16 mouse cellular contexts compared by ENCODE assay signal in the genomic region with DNA sequence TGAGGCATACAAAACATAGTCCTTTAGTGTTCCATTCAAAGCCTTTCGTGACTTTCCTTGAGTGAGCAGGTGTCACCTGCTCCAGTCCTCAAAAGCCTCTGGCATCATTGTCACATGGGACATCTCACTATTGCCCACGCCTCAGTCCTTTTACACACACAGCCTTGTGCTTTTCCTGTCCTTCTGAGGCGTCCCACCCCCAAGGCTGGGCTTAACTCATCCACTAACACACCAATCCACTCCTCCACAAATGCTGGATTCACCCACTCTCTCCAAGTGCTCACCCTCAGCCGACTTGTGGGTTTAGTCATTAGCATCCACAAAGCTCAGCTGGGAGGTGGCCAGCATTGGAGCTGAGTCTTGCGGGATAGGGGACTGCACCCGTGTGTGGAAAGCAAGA. TPM values are rescaled to one million over a fixed set of nuclear protein-coding genes. Genes with fewer than 3 reads are reported as not detected.
DNase-seq lines count a peak whose midpoint lies in the region; ATAC-seq and TF ChIP-seq lines count a peak whose summit lies in the region.
"Had no signal": no experiment of that assay in that cellular context is flagged by ENCODE, and none has a peak within 500 bp of the region (broad histone marks: within the 10 kb centered on the region; RNA-seq: fewer than 3 reads in every experiment).

No protein-coding gene starts in this region.

- DNase-seq in forebrain, embryonic 11.5 days (ENCODE audit: low spot score): no peak
- DNase-seq in heart, postnatal 4 days: peak; percentile 23
- no peak for DNase-seq in heart, adult 2 months
- no peak for DNase-seq in limb, embryonic 10.5 days (ENCODE audit: low spot score)
- peak; percentile 35 to 49 for DNase-seq in right cerebral cortex, postnatal 10 days (ENCODE audit: low spot score in 2 of 2)
- DNase-seq in kidney, postnatal 14 days: no peak
- DNase-seq: adrenal gland, postnatal 14 days; cerebellum, adult 9-10 months; embryo, embryonic 11 days; lung, postnatal 14 days; thymus, postnatal 25 days had no signal

- H3K4me1 ChIP-seq in forebrain, embryonic 16.5 days (replicated peaks; ENCODE audit: control insufficient read depth, insufficient read depth, low read length): 0 out of 2 replicates have a peak, but pooled peaks cover 3% of the 10 kb centered on the region
- H3K4me1 ChIP-seq in forebrain, embryonic 11.5 days (replicated peaks; ENCODE audit: control insufficient read depth, insufficient read depth, low read length): no peaks in the 10 kb centered on the region
- peaks cover 6% of the 10 kb centered on the region for H3K4me1 ChIP-seq in heart, adult 2 months (ENCODE audit: control insufficient read depth, insufficient read depth, low read length)
- H3K4me1 ChIP-seq in limb, embryonic 13.5 days: peaks cover 14% of the 10 kb centered on the region
- H3K4me1 ChIP-seq in limb, embryonic 10.5 days: peaks cover 11% of the 10 kb centered on the region
- H3K4me1 ChIP-seq: intestine, embryonic 15.5 days had no signal

- no peak overlapping the region for H3K4me2 ChIP-seq in forebrain, embryonic 16.5 days (ENCODE audit: low read length)
- no peak overlapping the region for H3K4me2 ChIP-seq in forebrain, embryonic 11.5 days (ENCODE audit: low read depth, low read length, severe bottlenecking)
- H3K4me2 ChIP-seq in limb, embryonic 13.5 days (replicated peaks): no peak overlapping the region
- H3K4me2 ChIP-seq: intestine, embryonic 15.5 days; midbrain, embryonic 11.5 days had no signal

- no peak for TF ChIP-seq EP300 in heart, adult 2 months (IDR thresholded peaks at IDR 0.05; ENCODE audit: insufficient read depth, low read depth, low read length)

- TF ChIP-seq CTCF in heart, adult 2 months (IDR thresholded peaks at IDR 0.05): no peak

- H3K9ac ChIP-seq in forebrain, embryonic 16.5 days (replicated peaks; ENCODE audit: low read depth, low read length): no peak overlapping the region
- H3K9ac ChIP-seq in forebrain, embryonic 11.5 days (ENCODE audit: low read length): no peak overlapping the region
- no peak overlapping the region for H3K9ac ChIP-seq in heart, adult 2 months (ENCODE audit: low read depth, low read length)
- H3K9ac ChIP-seq in limb, embryonic 13.5 days: no peak overlapping the region
- H3K9ac ChIP-seq: intestine, embryonic 15.5 days had no signal

- peaks cover 8% of the 10 kb centered on the region for H3K27me3 ChIP-seq in forebrain, embryonic 16.5 days (replicated peaks; ENCODE audit: control insufficient read depth, insufficient read depth, low read length)
- peaks cover 11% of the 10 kb centered on the region for H3K27me3 ChIP-seq in forebrain, embryonic 11.5 days (ENCODE audit: control insufficient read depth, insufficient read depth, low read length)
- no peaks in the 10 kb centered on the region for H3K27me3 ChIP-seq in heart, adult 2 months (ENCODE audit: control insufficient read depth, insufficient read depth, low read length)
- H3K27me3 ChIP-seq in limb, embryonic 13.5 days: peaks cover 20% of the 10 kb centered on the region
- H3K27me3 ChIP-seq in limb, embryonic 10.5 days (ENCODE audit: low read depth, poor library complexity, severe bottlenecking): peaks cover 35% of the 10 kb centered on the region

- no peak overlapping the region for H3K4me3 ChIP-seq in forebrain, embryonic 16.5 days (replicated peaks; ENCODE audit: low read length)
- no peak overlapping the region for H3K4me3 ChIP-seq in forebrain, embryonic 11.5 days (ENCODE audit: low read depth, low read length)
- no peak overlapping the region for H3K4me3 ChIP-seq in heart, adult 2 months
- no peak overlapping the region for H3K4me3 ChIP-seq in limb, embryonic 13.5 days
- no peak overlapping the region for H3K4me3 ChIP-seq in limb, embryonic 10.5 days
- H3K4me3 ChIP-seq: intestine, embryonic 15.5 days had no signal

- no peaks in the 10 kb centered on the region for H3K9me3 ChIP-seq in forebrain, embryonic 16.5 days (ENCODE audit: control insufficient read depth, low read length)
- H3K9me3 ChIP-seq in forebrain, embryonic 11.5 days (ENCODE audit: control insufficient read depth, low read length): no peaks in the 10 kb centered on the region
- no peaks in the 10 kb centered on the region for H3K9me3 ChIP-seq in limb, embryonic 13.5 days
- no peaks in the 10 kb centered on the region for H3K9me3 ChIP-seq in limb, embryonic 10.5 days (replicated peaks)
- H3K9me3 ChIP-seq: intestine, embryonic 15.5 days had no signal

- no peak for TF ChIP-seq POLR2A in heart, adult 2 months (IDR thresholded peaks at IDR 0.05; ENCODE audit: insufficient read depth, low read depth, low read length)

- intact Hi-C loops in heart, adult 2 months (cut with DNase I): no loop called here

- 0 out of 2 replicates have a peak, but pooled peaks have one; percentile 15 for ATAC-seq in forebrain, embryonic 16.5 days
- no peak for ATAC-seq in forebrain, embryonic 11.5 days (replicated peaks; ENCODE audit: low FRiP score)
- ATAC-seq in limb, embryonic 13.5 days (ENCODE audit: low FRiP score, low read depth): 0 out of 2 replicates have a peak, but pooled peaks have one; percentile 5
- ATAC-seq: forebrain, embryonic 14.5 days had no signal

- no peaks in the 10 kb centered on the region for H3K36me3 ChIP-seq in forebrain, embryonic 16.5 days (ENCODE audit: control insufficient read depth, insufficient read depth)
- H3K36me3 ChIP-seq in forebrain, embryonic 11.5 days (ENCODE audit: control insufficient read depth, insufficient read depth, low read length): no peaks in the 10 kb centered on the region
- no peaks in the 10 kb centered on the region for H3K36me3 ChIP-seq in heart, adult 2 months (ENCODE audit: control insufficient read depth, insufficient read depth, low read length)
- H3K36me3 ChIP-seq in limb, embryonic 13.5 days: no peaks in the 10 kb centered on the region
- no peaks in the 10 kb centered on the region for H3K36me3 ChIP-seq in limb, embryonic 10.5 days
- H3K36me3 ChIP-seq: intestine, embryonic 15.5 days had no signal

- no peaks in the 10 kb centered on the region for H3K79me2 ChIP-seq in heart, adult 2 months (replicated peaks; ENCODE audit: control insufficient read depth, insufficient read depth, low read length)

- WGBS in forebrain, embryonic 16.5 days: 48% methylated on average over 6 of the region's 6 CpGs
- 63% methylated on average over 6 of the region's 6 CpGs for WGBS in forebrain, embryonic 11.5 days
- 49% methylated on average over 6 of the region's 6 CpGs for WGBS in heart, adult 2 months
- 66% methylated on average over 6 of the region's 6 CpGs for WGBS in limb, embryonic 13.5 days
- 73% methylated on average over 6 of the region's 6 CpGs for WGBS in limb, embryonic 10.5 days

- no peak overlapping the region for H3K27ac ChIP-seq in forebrain, embryonic 16.5 days (ENCODE audit: low read length)
- H3K27ac ChIP-seq in forebrain, embryonic 11.5 days (ENCODE audit: low read depth, low read length): no peak overlapping the region
- no peak overlapping the region for H3K27ac ChIP-seq in heart, adult 2 months
- H3K27ac ChIP-seq in limb, embryonic 13.5 days: no peak overlapping the region
- no peak overlapping the region for H3K27ac ChIP-seq in limb, embryonic 10.5 days
- H3K27ac ChIP-seq: intestine, embryonic 15.5 days had no signal

RNA-seq across cellular contexts. Expression of gene P2ry2, which starts 4.8 kb away (rescaled TPM):
- polyA plus RNA-seq in forebrain, embryonic 16.5 days (2015; fragmentation: Nextera tagmentation; extraction: Ambion mirVana): not detected in 2 replicates
- 0.23 and 0.29 TPM in 2 replicates for polyA plus RNA-seq in forebrain, embryonic 11.5 days (2014; fragmentation: Nextera tagmentation; extraction: Ambion mirVana)
- 10 to 100 TPM; 10.6 to 12.2 TPM for total RNA-seq in heart, postnatal 4 days (2021)
- 10 to 100 TPM; 22.3 to 32.6 TPM for total RNA-seq in heart, adult 2 months (2021)
- 40.4 and 46.8 TPM in 2 replicates for polyA plus RNA-seq in heart, adult 2 months (2012; rRNA removed)
- polyA plus RNA-seq in limb, embryonic 13.5 days (2015; fragmentation: Nextera tagmentation; extraction: Ambion mirVana): 1.3 and 1.4 TPM in 2 replicates
- 0.49 and 0.51 TPM in 2 replicates for polyA plus RNA-seq in limb, embryonic 10.5 days (2016; fragmentation: Nextera tagmentation; extraction: Ambion mirVana)
- polyA plus RNA-seq: midbrain, embryonic 11.5 days had no signal

RNA-seq across cellular contexts. Expression of gene P2ry6, which starts 43.0 kb away (rescaled TPM):
- 2.6 and 2.9 TPM in 2 replicates for polyA plus RNA-seq in forebrain, embryonic 16.5 days (2015; fragmentation: Nextera tagmentation; extraction: Ambion mirVana)
- 1.9 and 3.3 TPM in 2 replicates for polyA plus RNA-seq in forebrain, embryonic 11.5 days (2014; fragmentation: Nextera tagmentation; extraction: Ambion mirVana)
- total RNA-seq in heart, postnatal 4 days (2021): 1 to 10 TPM; 2.5 to 2.6 TPM
- total RNA-seq in heart, adult 2 months (2021): 1 to 10 TPM; 3.6 to 4.2 TPM
- polyA plus RNA-seq in heart, adult 2 months (2012; rRNA removed): 9.6 and 11.1 TPM in 2 replicates
- polyA plus RNA-seq in limb, embryonic 13.5 days (2015; fragmentation: Nextera tagmentation; extraction: Ambion mirVana): 4.7 and 5.6 TPM in 2 replicates
- polyA plus RNA-seq in limb, embryonic 10.5 days (2016; fragmentation: Nextera tagmentation; extraction: Ambion mirVana): 1.1 and 1.6 TPM in 2 replicates

Comparison
In these comparisons a context has a peak if more than half of its experiments do, and no peak if none do; other contexts are left out.
1. DNase-seq: peak in heart, postnatal 4 days (single experiment) and right cerebral cortex, postnatal 10 days (2 of 2); none in forebrain, embryonic 11.5 days (single experiment), heart, adult 2 months (0 of 2), limb, embryonic 10.5 days (single experiment) and kidney, postnatal 14 days (single experiment).
2. RNA of gene P2ry2, which starts 4.8 kb away (polyA plus RNA-seq): 40.4 to 46.8 TPM in heart, adult 2 months; 1.3 to 1.4 TPM in limb, embryonic 13.5 days, 0.49 to 0.51 TPM in limb, embryonic 10.5 days, 0.23 to 0.29 TPM in forebrain, embryonic 11.5 days and not detected in forebrain, embryonic 16.5 days; every median in the first group is over 10 times any median in the second.